Mouse (Mus musculus): ENCODE measurements around the gene Zbtb22. TPM values are rescaled to one million over a fixed set of nuclear protein-coding genes. Genes with fewer than 3 reads are reported as not detected.

Zbtb22 gene
- polyA plus RNA-seq, 1 experiment from 2014 or later = 20.6 TPM

DNA sequence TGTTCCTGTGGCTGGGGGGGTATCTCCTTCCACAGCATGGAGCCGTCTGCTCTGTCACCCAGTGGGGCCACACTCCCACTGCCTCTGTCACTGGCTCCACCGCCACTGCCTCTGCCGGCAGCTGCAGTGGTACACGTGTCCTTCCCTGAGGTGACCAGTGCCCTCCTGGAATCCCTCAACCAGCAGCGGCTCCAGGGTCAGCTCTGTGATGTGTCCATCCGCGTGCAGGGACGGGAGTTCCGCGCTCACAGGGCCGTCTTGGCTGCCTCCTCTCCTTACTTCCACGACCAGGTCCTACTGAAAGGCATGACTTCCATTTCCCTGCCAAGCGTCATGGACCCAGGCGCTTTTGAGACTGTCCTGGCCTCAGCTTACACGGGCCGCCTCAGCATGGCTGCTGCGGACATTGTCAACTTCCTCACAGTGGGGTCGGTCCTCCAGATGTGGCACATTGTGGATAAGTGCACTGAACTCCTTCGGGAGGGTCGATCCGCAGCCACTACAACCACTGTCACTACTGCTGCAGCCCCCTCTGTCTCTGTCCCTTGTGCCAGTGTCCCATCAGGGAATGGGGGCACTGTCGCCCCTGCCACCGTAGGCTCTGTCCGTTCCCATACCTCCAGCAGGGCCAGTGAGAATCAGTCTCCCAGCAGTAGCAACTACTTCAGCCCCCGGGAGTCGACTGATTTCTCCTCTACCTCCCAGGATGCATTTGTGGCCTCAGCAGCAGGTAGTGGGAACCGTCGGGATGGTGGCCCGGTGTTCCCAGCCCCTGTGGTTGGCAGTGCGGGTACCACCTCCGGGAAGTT is 1.3 kb downstream of the Zbtb22 start:
- no peaks in the 10 kb centered on the region for H3K27me3 ChIP-seq
- peak overlapping the region; percentile 57 for H3K9ac ChIP-seq
- H3K4me3 ChIP-seq = peak overlapping the region; percentile 58
- ATAC-seq (ENCODE audit: borderline replicate concordance, extremely low read depth, low FRiP score, low TSS enrichment) = no peak
- WGBS = 66% methylated on average over 31 of the region's 31 CpGs
- H3K27ac ChIP-seq = no peak overlapping the region
- H3K36me3 ChIP-seq = peaks cover 36% of the 10 kb centered on the region
- H3K4me1 ChIP-seq = peaks cover 50% of the 10 kb centered on the region
- H3K4me2 ChIP-seq = peak overlapping the region; percentile 73
- no peaks in the 10 kb centered on the region for H3K9me3 ChIP-seq

DNA sequence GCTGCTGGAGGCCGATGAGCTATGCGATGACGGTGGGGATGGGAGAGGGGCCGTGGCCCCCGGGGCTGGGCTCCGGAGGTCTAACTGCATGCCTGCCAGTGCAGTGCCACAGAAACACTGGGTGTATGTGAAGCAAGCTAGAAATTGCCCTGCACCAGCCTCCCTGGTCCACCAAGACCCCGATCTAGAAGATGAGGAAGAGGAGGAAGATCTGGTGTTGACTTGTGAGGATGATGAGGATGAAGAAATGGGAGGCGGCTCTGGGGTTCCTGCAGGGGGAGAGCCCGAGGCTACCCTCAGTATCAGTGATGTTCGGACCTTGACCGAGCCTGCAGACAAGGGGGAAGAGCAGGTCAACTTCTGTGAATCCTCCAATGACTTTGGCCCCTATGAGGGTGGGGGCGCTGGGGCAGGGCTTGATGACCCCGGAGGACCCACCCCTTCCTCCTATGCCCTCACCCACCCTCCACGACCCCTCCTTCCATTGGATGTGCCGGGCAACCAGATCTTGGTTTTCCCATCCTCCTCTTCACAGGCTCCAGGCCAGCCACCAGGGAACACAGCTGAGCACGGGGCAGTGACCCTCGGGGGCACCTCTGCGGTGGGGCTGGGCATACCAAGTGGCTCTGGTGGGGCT is 2.1 kb downstream of the Zbtb22 start:
- H3K27me3 ChIP-seq = no peaks in the 10 kb centered on the region
- no peaks in the 10 kb centered on the region for H3K9me3 ChIP-seq
- 80% methylated on average over 18 of the region's 18 CpGs for WGBS
- no peak overlapping the region; the same call in 1 of the 2 replicates for H3K4me3 ChIP-seq
- peaks cover 50% of the 10 kb centered on the region for H3K4me1 ChIP-seq
- no peak overlapping the region for H3K27ac ChIP-seq
- no peak overlapping the region for H3K9ac ChIP-seq
- ATAC-seq (ENCODE audit: borderline replicate concordance, extremely low read depth, low FRiP score, low TSS enrichment) = no peak
- no peak overlapping the region for H3K4me2 ChIP-seq
- H3K36me3 ChIP-seq = peaks cover 30% of the 10 kb centered on the region

DNA sequence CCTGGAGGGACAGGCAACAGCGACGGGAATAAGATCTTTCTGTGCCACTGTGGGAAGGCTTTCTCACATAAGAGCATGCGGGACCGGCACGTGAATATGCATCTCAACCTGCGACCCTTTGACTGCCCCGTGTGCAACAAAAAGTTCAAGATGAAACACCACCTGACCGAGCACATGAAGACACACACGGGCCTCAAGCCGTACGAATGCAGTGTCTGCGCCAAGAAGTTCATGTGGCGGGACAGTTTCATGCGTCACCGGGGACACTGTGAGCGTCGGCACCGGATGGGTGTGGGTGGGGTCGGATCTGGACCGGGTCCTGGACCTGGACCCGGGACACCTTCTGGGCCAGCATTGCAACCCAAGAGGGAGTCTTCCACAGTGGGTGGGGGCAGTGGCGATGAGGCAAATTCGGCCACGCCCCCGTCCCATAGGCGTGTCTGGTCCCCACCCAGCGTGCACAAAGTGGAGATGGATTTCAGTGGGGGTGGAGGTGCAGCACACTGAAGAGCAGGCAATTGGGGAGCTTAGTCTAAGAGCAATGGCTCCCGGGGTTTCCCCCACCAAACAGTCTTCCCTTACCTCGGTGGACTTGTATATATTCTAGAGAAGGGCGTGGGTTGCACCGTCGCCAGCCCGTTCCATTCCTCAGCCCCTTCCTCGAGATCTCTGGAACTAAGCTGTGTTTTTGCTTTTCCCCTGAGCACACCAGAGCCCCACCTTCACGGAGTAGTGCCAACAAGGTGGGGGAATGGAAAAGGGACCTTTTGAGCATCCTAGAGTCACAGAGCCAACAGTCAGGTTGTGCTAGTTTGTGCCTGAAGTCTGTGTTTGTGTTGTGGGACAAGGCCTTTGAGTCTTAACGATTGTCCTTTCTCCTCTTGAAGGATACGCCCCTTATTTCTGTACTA is 2.8 kb downstream of the Zbtb22 start:
- Histone ChIP-seq H3K36me3 (peaks cover 24% of the 10 kb centered on the region), H3K9ac (peak overlapping the region; percentile 75), H3K27ac (peak overlapping the region; percentile 84), H3K4me3 (peak overlapping the region; percentile 71), H3K4me2 (peak overlapping the region; percentile 97), H3K27me3 (no peaks in the 10 kb centered on the region), H3K9me3 (no peaks in the 10 kb centered on the region), H3K4me1 (peaks cover 49% of the 10 kb centered on the region)
- ATAC-seq (ENCODE audit: borderline replicate concordance, extremely low read depth, low FRiP score, low TSS enrichment) = no peak
- 52% methylated on average over 37 of the region's 37 CpGs for WGBS

DNA sequence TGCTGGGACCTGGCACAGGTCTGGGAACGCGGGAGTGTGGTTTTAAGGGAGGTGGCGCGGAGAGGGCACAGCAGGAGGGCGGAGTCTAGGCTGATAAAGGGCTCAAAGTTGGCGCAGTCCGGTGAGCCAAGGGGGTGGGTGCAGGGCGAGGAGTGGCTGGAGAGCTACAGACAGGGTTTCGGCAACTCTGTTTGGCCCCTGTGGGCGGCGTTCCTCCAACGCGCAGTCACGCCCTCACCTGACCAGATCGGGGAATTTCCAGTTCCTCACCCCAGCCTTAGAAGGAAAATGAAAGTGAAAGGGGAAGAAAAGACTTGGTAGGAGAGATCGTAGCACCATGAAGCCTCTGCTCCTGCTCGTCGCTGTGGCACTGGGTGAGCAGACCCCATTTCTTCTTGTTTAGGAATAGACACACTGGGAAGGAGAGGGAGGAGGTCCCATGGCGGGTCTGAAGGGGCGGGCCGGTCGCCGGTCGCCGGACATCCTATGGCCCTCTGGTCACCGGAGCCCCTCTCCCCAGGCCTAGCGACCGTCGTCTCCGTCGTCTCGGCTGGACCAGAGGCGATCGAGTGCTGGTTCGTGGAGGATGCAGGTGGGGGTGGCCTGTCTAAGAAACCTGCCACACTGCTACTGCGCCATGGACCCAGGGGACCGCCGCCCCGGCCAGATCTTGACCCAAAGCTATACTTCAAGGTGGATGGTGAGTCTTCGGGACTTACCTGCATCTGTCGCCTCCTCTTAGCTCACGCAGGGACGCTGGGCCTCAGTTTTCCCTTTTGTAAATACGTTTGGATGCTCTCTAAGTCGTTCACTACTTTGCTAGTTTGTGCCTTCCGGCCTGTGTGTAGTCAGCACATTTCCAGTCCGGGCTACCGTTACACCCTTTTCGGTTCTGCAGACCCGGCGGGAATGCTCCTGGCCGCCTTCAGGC is 3.9 kb downstream of the Zbtb22 start:
- Histone ChIP-seq H3K9me3 (no peaks in the 10 kb centered on the region), H3K4me2 (peak overlapping the region; percentile 97), H3K36me3 (peaks cover 13% of the 10 kb centered on the region; the same call in 1 of the 2 replicates), H3K27ac (peak overlapping the region; percentile 84), H3K27me3 (no peaks in the 10 kb centered on the region), H3K4me1 (peaks cover 44% of the 10 kb centered on the region), H3K4me3 (peak overlapping the region; percentile 71), H3K9ac (peak overlapping the region; percentile 75)
- under 1% methylated on average over 51 of the region's 52 CpGs for WGBS
- ATAC-seq (ENCODE audit: borderline replicate concordance, extremely low read depth, low FRiP score, low TSS enrichment) = peak; percentile 14

DNA sequence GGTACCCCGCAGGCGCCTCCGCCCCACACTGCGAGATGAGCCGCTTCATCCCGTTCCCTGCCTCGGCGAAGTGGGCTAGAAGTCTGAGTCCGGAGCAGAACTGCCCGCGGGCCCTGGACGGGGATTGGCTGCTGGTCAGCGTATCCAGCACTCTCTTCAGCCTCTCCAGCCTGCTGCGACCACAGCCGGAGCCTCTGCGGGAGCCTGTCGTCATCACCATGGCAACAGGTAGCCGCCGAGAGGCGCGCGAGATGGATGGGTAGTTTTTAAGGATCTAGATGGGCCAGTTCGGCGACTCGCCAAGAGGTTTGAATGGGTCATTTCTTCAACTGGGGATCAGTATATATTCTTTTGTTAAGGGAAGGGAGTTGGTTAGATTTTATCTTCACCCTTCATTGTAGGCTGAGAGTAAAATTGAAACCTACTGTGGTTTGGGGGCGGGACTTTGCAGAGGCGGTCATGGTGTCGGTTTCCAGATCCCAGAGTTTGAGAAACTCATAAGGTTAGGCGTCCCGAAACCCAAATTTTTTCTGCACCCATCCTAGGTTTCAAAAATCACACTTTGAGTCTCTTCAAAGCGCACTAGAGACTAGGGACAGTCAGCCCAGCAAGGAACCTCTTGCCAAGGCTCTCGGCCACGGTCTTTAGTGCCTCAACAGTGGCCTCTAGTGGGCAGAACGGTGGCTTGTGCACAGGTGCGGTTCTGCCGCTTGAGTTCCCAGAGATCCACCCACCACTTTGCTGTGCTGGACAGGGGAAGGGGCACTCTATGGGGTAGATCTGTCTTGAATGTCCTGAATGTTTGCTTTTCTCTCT is 4.8 kb downstream of the Zbtb22 start:
- peaks cover 36% of the 10 kb centered on the region for H3K4me1 ChIP-seq
- ATAC-seq (ENCODE audit: borderline replicate concordance, extremely low read depth, low FRiP score, low TSS enrichment) = peak; percentile 27; the same call in 1 of the 2 replicates
- H3K27me3 ChIP-seq = no peaks in the 10 kb centered on the region
- H3K27ac ChIP-seq = peak overlapping the region; percentile 84
- no peaks in the 10 kb centered on the region for H3K9me3 ChIP-seq
- H3K36me3 ChIP-seq = peaks cover 13% of the 10 kb centered on the region
- under 1% methylated on average over 36 of the region's 36 CpGs for WGBS
- H3K4me3 ChIP-seq = peak overlapping the region; percentile 71
- peak overlapping the region; percentile 75 for H3K9ac ChIP-seq
- peak overlapping the region; percentile 97 for H3K4me2 ChIP-seq

DNA sequence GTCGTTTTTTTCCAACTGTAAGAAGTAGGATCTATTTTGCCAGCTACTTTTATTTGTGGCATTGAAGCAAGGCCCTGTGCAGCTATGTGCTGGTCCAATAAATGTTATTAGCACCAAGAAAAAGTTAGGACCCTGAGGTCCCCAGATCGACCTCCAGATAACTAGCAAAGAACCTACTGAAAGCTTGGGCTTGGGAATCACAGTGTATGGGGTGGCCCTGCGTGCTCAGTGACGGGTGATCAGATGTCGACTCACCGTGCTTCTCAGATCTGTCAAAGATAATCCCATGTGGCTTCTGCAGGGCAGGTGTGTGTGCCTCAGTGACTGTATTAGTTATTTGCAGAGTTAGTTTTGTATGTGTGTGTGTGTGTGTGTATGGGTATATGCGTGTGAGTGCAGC is 5.7 kb downstream of the Zbtb22 start:
- Histone ChIP-seq H3K9me3 (no peaks in the 10 kb centered on the region), H3K9ac (no peak overlapping the region), H3K4me2 (no peak overlapping the region), H3K27me3 (no peaks in the 10 kb centered on the region), H3K27ac (no peak overlapping the region), H3K4me1 (peaks cover 36% of the 10 kb centered on the region), H3K36me3 (peaks cover 20% of the 10 kb centered on the region), H3K4me3 (no peak overlapping the region)
- 80% methylated on average over 7 of the region's 7 CpGs for WGBS
- ATAC-seq (ENCODE audit: borderline replicate concordance, extremely low read depth, low FRiP score, low TSS enrichment) = no peak

DNA sequence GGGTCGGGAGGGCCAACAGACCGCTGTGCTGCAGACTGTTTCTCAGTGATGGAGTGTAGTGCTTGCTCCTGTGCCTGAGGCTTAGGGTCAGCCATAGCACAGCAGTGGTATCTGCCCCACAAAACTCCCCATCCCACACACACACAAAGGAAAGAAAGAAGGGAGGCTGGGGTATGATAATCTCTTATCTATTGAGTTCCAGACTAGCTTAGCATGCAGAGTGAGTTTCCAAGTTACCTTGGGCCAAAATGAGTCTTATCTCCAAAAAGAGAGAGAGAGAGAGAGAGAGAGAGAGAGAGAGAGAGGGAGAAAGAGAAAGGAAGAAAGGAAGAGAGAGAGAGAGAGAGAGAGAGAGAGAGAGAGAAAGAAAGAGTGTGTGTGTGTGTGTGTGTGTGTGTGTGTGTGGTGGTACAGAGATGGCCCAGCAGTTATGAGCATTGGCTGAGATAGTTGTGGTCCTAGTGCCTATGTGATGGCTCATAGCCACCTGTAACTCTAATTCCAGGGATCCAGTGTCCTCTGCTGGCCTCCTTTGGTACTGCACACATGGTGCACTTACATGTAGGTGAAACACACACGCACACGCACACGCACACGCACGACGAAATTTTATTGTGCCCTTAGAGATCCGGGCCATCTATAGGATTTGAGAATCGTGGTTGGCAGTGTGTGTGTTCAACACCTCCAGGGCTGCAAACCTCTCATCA is 9.0 kb downstream of the Zbtb22 start:
- Histone ChIP-seq H3K27me3 (no peaks in the 10 kb centered on the region), H3K4me2 (no peak overlapping the region), H3K27ac (no peak overlapping the region), H3K9ac (no peak overlapping the region), H3K4me3 (no peak overlapping the region), H3K4me1 (peaks cover 21% of the 10 kb centered on the region), H3K9me3 (no peaks in the 10 kb centered on the region), H3K36me3 (peaks cover 12% of the 10 kb centered on the region; the same call in 1 of the 2 replicates)
- ATAC-seq (ENCODE audit: borderline replicate concordance, extremely low read depth, low FRiP score, low TSS enrichment) = no peak
- 75% methylated on average over 10 of the region's 10 CpGs for WGBS

DNA sequence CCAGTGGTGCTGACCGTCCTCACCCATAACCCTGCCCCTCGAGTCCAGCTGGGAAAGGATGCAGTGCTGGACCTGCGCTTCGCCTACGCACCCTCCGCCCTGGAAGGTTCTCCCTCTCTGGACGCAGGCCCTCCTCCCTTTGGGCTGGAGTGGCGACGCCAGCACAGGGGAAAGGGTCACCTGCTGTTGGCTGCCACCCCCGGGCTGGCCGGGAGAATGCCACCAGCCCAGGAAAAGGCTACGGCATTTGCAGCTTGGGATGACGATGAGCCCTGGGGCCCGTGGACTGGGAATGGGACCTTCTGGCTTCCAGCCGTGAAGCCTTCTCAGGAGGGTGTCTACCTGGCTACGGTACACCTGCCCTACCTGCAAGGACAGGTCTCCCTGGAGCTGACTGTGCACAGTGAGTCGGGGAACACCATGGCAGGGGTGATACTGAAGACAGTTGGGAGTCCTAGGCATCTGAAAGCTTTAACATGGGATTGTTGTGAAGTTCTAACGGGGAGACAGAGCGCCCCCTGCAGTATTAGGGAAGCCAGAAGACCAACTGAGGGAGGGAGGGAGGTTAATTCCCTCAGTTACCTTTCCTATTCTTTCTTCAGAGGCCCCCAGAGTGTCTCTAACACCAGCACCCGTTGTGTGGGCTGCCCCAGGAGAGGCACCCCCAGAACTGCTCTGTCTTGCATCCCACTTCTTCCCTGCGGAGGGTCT is 9.9 kb downstream of the Zbtb22 start:
- H3K9ac ChIP-seq = no peak overlapping the region
- WGBS = 83% methylated on average over 21 of the region's 21 CpGs
- H3K4me3 ChIP-seq = no peak overlapping the region
- H3K27me3 ChIP-seq = no peaks in the 10 kb centered on the region
- H3K9me3 ChIP-seq = no peaks in the 10 kb centered on the region
- peaks cover 14% of the 10 kb centered on the region for H3K4me1 ChIP-seq
- no peak overlapping the region for H3K4me2 ChIP-seq
- ATAC-seq (ENCODE audit: borderline replicate concordance, extremely low read depth, low FRiP score, low TSS enrichment) = no peak
- no peak overlapping the region for H3K27ac ChIP-seq
- H3K36me3 ChIP-seq = peaks cover 12% of the 10 kb centered on the region; the same call in 1 of the 2 replicates

DNA sequence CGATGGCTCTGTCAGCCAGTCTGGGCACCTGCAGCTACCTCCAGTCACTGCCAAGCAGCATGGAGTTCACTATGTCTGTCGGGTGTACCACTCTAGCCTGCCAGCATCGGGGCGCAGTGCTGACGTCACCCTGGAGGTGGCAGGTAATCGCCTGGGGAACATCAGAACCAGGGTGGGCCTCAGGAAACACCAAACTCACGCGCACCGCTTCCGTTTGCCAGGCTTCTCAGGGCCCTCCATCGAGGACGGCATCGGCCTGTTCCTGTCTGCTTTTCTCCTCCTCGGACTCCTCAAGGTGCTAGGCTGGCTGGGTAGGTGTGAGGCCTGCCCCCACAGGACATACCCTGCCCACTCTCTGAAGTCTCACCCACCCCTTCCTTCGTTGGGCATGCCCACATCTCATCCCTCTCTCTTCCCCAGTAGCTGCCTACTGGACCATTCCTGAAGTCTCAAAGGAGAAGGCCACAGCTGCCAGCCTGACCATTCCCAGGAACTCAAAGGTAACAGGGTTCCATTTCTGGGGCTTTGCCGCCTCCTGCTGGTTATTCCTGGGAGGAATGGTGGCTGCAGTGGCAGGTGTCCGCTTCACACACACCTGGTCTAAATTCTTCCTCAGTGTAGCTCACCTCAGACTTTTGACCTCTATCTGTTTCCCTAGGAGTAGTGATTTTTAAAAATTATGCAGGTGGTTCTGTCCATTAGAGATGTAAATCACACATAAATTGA is 10.7 kb downstream of the Zbtb22 start:
- Histone ChIP-seq H3K27ac (no peak overlapping the region), H3K4me3 (no peak overlapping the region), H3K27me3 (no peaks in the 10 kb centered on the region), H3K9ac (no peak overlapping the region), H3K36me3 (peaks cover 12% of the 10 kb centered on the region; the same call in 1 of the 2 replicates), H3K9me3 (no peaks in the 10 kb centered on the region), H3K4me1 (peaks cover 21% of the 10 kb centered on the region), H3K4me2 (no peak overlapping the region)
- ATAC-seq (ENCODE audit: borderline replicate concordance, extremely low read depth, low FRiP score, low TSS enrichment) = no peak
- 70% methylated on average over 17 of the region's 17 CpGs for WGBS

Data from lung, embryonic 15.5 days (tissue).